Mouse (Mus musculus) erythroblast, adult 5-6 weeks (primary cell): ENCODE measurements at regions not wholly inside any gene's neighbourhood (a gene's known extent, or its start where the extent isn't known, plus 50 kb on each side); places are given as distances from the start of the nearest gene placed in this dataset.

ENCODE experiments used
- ATAC-seq: replicated peaks from 2 replicates; pipeline ENCODE4 v1.8.0; 2016; ENCODE audit warnings: moderate number of reproducible peaks, mild to moderate bottlenecking, moderate TSS enrichment, inconsistent platforms; ENCODE audit not compliant: poor library complexity, low FRiP score, severe bottlenecking

DNA sequence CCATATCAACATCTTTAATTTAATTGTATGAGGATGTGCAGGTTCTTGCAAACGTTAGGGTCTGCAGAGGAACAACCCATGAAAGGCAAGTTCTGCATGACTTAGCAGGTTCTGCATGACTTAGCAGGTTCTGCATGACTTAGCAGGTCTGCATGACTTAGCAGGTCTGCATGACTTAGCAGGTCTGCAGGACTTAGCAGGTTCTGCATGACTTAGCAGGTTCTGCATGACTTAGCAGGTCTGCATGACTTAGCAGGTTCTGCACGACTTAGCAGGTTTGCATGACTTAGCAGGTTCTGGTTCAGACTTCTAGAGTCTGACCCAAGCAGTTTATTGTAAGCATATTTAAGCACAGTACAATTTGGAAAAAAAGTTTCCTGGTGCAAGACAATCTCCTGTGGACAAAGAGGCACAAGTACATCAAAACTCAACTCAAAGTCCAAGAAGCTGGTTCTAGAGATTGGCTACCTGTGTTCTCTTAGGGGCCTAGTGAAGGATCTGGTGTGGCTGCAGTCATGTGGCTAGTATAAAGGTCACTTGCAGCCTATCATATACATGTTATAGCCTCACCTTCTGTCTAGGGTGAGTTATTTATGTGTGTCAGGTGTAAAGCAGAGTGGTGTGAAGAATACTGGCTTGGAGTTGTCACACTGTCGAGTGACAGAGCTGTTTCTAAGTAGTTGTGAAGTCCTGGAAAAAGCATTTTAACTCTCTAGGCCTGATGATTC, 50.5 kb upstream of the Prdx6 start:
- peak; percentile 65; the same call in 1 of the 2 replicates for ATAC-seq

GRCm38 (mm10) chr1:161306772-161307499, 55.9 kb upstream of the Prdx6 start:
- peak; percentile 64 for ATAC-seq

GRCm38 (mm10) chr1:161309269-161309668, 58.2 kb upstream of the Prdx6 start:
- no peak for ATAC-seq

- no peak for ATAC-seq
These were observed 63.1 kb upstream of the Prdx6 start for GRCm38 (mm10) chr1:161314078-161314477.

DNA sequence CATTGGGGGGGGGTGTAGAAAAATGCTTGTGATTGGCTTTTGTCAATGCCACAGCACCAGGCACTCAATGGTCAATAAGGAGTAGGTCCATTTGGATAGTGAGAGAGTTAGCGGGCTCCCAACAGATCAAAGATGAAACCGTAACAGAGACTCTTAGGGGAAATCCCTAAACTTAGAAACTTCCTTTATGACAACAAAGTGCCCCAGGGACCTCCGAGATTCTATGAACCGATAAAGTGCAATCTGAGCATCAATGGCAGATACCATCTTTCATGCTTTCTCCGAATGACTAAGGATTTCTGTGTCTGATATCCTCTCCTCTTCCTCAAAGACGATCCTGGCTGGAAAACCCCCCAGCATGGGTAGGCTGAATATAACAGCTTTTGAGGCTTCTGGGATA, 70.7 kb upstream of the Prdx6 start:
- no peak for ATAC-seq

- no peak for ATAC-seq
These were observed 66.0 kb upstream of the Tnfsf4 start for GRCm38 (mm10) chr1:161329218-161329617.

DNA sequence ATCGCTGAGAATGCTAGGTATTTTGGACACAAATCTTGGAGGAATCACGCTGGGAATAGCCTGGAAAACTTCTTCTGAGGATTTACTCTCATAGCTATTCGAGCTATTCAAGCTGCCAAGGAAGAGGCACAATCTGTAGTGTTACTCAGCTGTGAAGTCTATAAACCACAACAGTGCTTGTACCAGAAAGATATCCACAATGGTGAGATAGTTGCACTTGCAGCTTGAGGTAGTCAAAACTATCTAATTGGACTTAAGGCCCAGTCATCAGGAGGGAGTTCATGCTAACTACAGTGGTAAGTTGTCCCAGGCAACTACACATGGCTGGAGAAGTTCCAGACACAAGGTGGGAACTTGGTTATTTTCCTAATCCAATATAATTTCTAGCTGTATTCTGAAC, 62.1 kb upstream of the Tnfsf4 start:
- no peak for ATAC-seq

DNA sequence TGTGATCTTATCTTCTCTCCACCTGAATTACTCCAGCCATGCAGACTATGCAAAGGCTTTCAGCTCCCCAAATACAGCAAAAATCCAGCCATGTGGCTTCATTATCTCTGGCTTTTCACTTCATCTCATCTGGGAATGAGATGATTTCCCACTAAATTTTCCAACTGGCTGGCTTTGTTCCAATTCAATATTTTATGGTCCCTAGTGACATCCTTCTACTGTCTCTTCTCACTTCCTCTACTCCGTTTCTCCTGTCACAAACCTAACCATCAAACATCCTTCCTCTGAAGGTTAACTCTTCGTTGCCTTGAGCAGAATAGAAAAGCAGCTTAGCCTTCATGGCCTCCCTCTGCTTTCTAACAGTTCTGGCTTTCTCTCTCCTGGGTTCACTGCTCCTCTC, 50.1 kb upstream of the Tnfsf4 start:
- ATAC-seq = no peak
